ENCODE assay signal across 9 mouse cellular contexts in genomic region chr12:76372881-76373818, GRCm38 (mm10). TPM values are rescaled to one million over a fixed set of nuclear protein-coding genes. Genes with fewer than 3 reads are reported as not detected.
DNase-seq lines count a peak whose midpoint lies in the region; ATAC-seq and TF ChIP-seq lines count a peak whose summit lies in the region.
"Had no signal": no experiment of that assay in that cellular context is flagged by ENCODE, and none has a peak within 500 bp of the region (broad histone marks: within the 10 kb centered on the region; RNA-seq: fewer than 3 reads in every experiment).

No protein-coding gene starts in this region.

- peak; percentile 69; the same call in 1 of the 2 replicates for TF ChIP-seq CTCF in thymus, adult 2 months (IDR thresholded peaks at IDR 0.05; ENCODE audit: borderline replicate concordance, control insufficient read depth, extremely low read depth, insufficient read depth, low read length, poor library complexity)

- H3K4me2 ChIP-seq in heart, embryonic 11.5 days, result peak overlapping the region; percentile 95; the same call in 1 of the 2 replicates
- peak overlapping the region; percentile 89 for H3K4me2 ChIP-seq in liver, embryonic 16.5 days (ENCODE audit: low read depth, low read length)

- no peak for ATAC-seq in heart, embryonic 11.5 days (replicated peaks; ENCODE audit: insufficient number of reproducible peaks, low FRiP score, low TSS enrichment)
- ATAC-seq in liver, embryonic 16.5 days (ENCODE audit: low read depth), result no peak

- H3K9ac ChIP-seq in heart, embryonic 11.5 days (ENCODE audit: low read depth, low read length), result no peak overlapping the region
- H3K9ac ChIP-seq in liver, embryonic 16.5 days (ENCODE audit: low read depth, low read length), result peak overlapping the region; percentile 96

- no peak for TF ChIP-seq POLR2A in thymus, adult 2 months (IDR thresholded peaks at IDR 0.05; ENCODE audit: control insufficient read depth, extremely low read depth, insufficient read depth, low read length, poor library complexity)

- peaks cover 40% of the 10 kb centered on the region for H3K4me1 ChIP-seq in heart, embryonic 11.5 days (ENCODE audit: control insufficient read depth, insufficient read depth, low read length)
- H3K4me1 ChIP-seq in thymus, adult 2 months (replicated peaks; ENCODE audit: control insufficient read depth, insufficient read depth, low read length), result peaks cover 19% of the 10 kb centered on the region
- peaks cover 63% of the 10 kb centered on the region for H3K4me1 ChIP-seq in liver, embryonic 16.5 days (ENCODE audit: control insufficient read depth, low read depth, low read length)

- intact Hi-C loops in left cerebral cortex, postnatal 14 days (cut with DNase I), result no loop called here

- no peak for DNase-seq in heart, adult 18-20 months
- peak; percentile 51 for DNase-seq in thymus, adult 2 months
- no peak for DNase-seq in thymus, adult 18-20 months
- DNase-seq in left cerebral cortex, postnatal 14 days (ENCODE audit: low spot score in 2 of 2), result no peak
- no peak for DNase-seq in right cerebral cortex, postnatal 10 days (ENCODE audit: low spot score in 2 of 2)
- no peak for DNase-seq in ovary, postnatal 36 days (ENCODE audit: low spot score)

- H3K4me3 ChIP-seq in heart, embryonic 11.5 days (ENCODE audit: low read depth, low read length), result no peak overlapping the region; the same call in none of the 2 replicates
- no peak overlapping the region for H3K4me3 ChIP-seq in thymus, adult 2 months (ENCODE audit: control insufficient read depth, insufficient read depth, low read length)
- H3K4me3 ChIP-seq in liver, embryonic 16.5 days (ENCODE audit: low read depth, low read length), result peak overlapping the region; percentile 90

- WGBS in heart, embryonic 11.5 days (ENCODE audit: insufficient replicate concordance), result 76% methylated on average over 5 of the region's 7 CpGs
- WGBS in thymus, adult 2 months, result 68% methylated on average over 6 of the region's 7 CpGs
- 61% methylated on average over 5 of the region's 7 CpGs for WGBS in liver, embryonic 16.5 days (ENCODE audit: insufficient replicate concordance)

- peak overlapping the region; percentile 100; the same call in 1 of the 2 replicates for H3K27ac ChIP-seq in heart, embryonic 11.5 days (ENCODE audit: low read depth, low read length)
- peak overlapping the region; percentile 25; the same call in 1 of the 2 replicates for H3K27ac ChIP-seq in thymus, adult 2 months (ENCODE audit: control insufficient read depth, insufficient read depth, low read length)
- H3K27ac ChIP-seq in liver, embryonic 16.5 days (ENCODE audit: low read length), result peak overlapping the region; percentile 96

- H3K27me3 ChIP-seq in heart, embryonic 11.5 days (ENCODE audit: control insufficient read depth, insufficient read depth, low read length), result no peaks in the 10 kb centered on the region
- H3K27me3 ChIP-seq in thymus, adult 2 months (ENCODE audit: control insufficient read depth, insufficient read depth, low read length), result no peaks in the 10 kb centered on the region
- no peaks in the 10 kb centered on the region for H3K27me3 ChIP-seq in liver, embryonic 16.5 days (ENCODE audit: control insufficient read depth, insufficient read depth, low read depth, low read length)

- no peaks in the 10 kb centered on the region for H3K36me3 ChIP-seq in heart, embryonic 11.5 days (ENCODE audit: control insufficient read depth, insufficient read depth, low read length)
- H3K36me3 ChIP-seq in thymus, adult 2 months (ENCODE audit: control insufficient read depth, insufficient read depth, low read length), result no peaks in the 10 kb centered on the region
- H3K36me3 ChIP-seq in liver, embryonic 16.5 days (ENCODE audit: control insufficient read depth, insufficient read depth), result no peaks in the 10 kb centered on the region

- H3K9me3 ChIP-seq in heart, embryonic 11.5 days (replicated peaks; ENCODE audit: control insufficient read depth, low read length), result no peaks in the 10 kb centered on the region
- no peaks in the 10 kb centered on the region for H3K9me3 ChIP-seq in liver, embryonic 16.5 days (replicated peaks; ENCODE audit: control insufficient read depth, low read length)

RNA-seq across cellular contexts. Expression of gene Zbtb1, which starts 3.1 kb away (rescaled TPM):
- 10.2 and 10.5 TPM in 2 replicates for polyA plus RNA-seq in heart, embryonic 11.5 days (2014; fragmentation: Nextera tagmentation; extraction: Ambion mirVana)
- 1 to 10 TPM; 2.9 to 3.0 TPM for total RNA-seq in heart, adult 18-20 months (2021)
- 7.2 and 8.0 TPM in 2 replicates for polyA plus RNA-seq in thymus, adult 2 months (2012; rRNA removed)
- polyA plus RNA-seq in liver, embryonic 16.5 days (2015; fragmentation: Nextera tagmentation; extraction: Ambion mirVana), result 2.9 and 3.4 TPM in 2 replicates
- 1 to 10 TPM; 4.7 to 4.9 TPM for total RNA-seq in left cerebral cortex, postnatal 14 days (2021)

RNA-seq across cellular contexts. Expression of gene Zbtb25, which starts 3.7 kb away (rescaled TPM):
- 15.3 and 16.3 TPM in 2 replicates for polyA plus RNA-seq in heart, embryonic 11.5 days (2014; fragmentation: Nextera tagmentation; extraction: Ambion mirVana)
- 1 to 10 TPM; 5.2 to 5.8 TPM for total RNA-seq in heart, adult 18-20 months (2021)
- 22.1 and 28.7 TPM in 2 replicates for polyA plus RNA-seq in thymus, adult 2 months (2012; rRNA removed)
- polyA plus RNA-seq in liver, embryonic 16.5 days (2015; fragmentation: Nextera tagmentation; extraction: Ambion mirVana), result 4.1 and 4.8 TPM in 2 replicates
- 10 to 100 TPM; 17.0 to 18.0 TPM for total RNA-seq in left cerebral cortex, postnatal 14 days (2021)

RNA-seq across cellular contexts. Expression of gene Hspa2, which starts 30.8 kb away (rescaled TPM):
- polyA plus RNA-seq in heart, embryonic 11.5 days (2014; fragmentation: Nextera tagmentation; extraction: Ambion mirVana), result 19.5 and 20.6 TPM in 2 replicates
- 1 to 10 TPM; 5.4 to 6.2 TPM for total RNA-seq in heart, adult 18-20 months (2021)
- 5.1 and 6.0 TPM in 2 replicates for polyA plus RNA-seq in thymus, adult 2 months (2012; rRNA removed)
- polyA plus RNA-seq in liver, embryonic 16.5 days (2015; fragmentation: Nextera tagmentation; extraction: Ambion mirVana), result 1.4 and 1.5 TPM in 2 replicates
- total RNA-seq in left cerebral cortex, postnatal 14 days (2021), result 10 to 100 TPM; 62.1 to 68.6 TPM

RNA-seq across cellular contexts. Expression of gene Ppp1r36, which starts 44.2 kb away (rescaled TPM):
- polyA plus RNA-seq in heart, embryonic 11.5 days (2014; fragmentation: Nextera tagmentation; extraction: Ambion mirVana), result 2.8 and 3.7 TPM in 2 replicates
- total RNA-seq in heart, adult 18-20 months (2021), result under 1 TPM in 1 of 2 experiments, not detected in 1; 0.18 TPM
- polyA plus RNA-seq in thymus, adult 2 months (2012; rRNA removed), result not detected in 2 replicates
- polyA plus RNA-seq in liver, embryonic 16.5 days (2015; fragmentation: Nextera tagmentation; extraction: Ambion mirVana), result 0.08 and 0.11 TPM in 2 replicates
- 1 to 10 TPM in 1 of 2 experiments, under 1 TPM in 1; 0.79 to 1.1 TPM for total RNA-seq in left cerebral cortex, postnatal 14 days (2021)
- polyA plus RNA-seq: activated CD4-positive, CD25-positive, alpha-beta regulatory T cell, adult 4 months had no signal

RNA-seq across cellular contexts. Expression of gene Akap5, which starts 48.5 kb away (rescaled TPM):
- polyA plus RNA-seq in heart, embryonic 11.5 days (2014; fragmentation: Nextera tagmentation; extraction: Ambion mirVana), result 8.5 and 8.8 TPM in 2 replicates
- under 1 TPM; 0.46 to 0.52 TPM for total RNA-seq in heart, adult 18-20 months (2021)
- 0.08 and 0.16 TPM in 2 replicates for polyA plus RNA-seq in thymus, adult 2 months (2012; rRNA removed)
- polyA plus RNA-seq in liver, embryonic 16.5 days (2015; fragmentation: Nextera tagmentation; extraction: Ambion mirVana), result 0.16 and 0.21 TPM in 2 replicates
- 100 to 1,000 TPM; 109 to 111 TPM for total RNA-seq in left cerebral cortex, postnatal 14 days (2021)

Comparison
In these comparisons a context has a peak if more than half of its experiments do, and no peak if none do; other contexts are left out.
1. H3K27ac ChIP-seq: peak in every context shown above with its lines; median percentile 100 in heart, embryonic 11.5 days; 96 in liver, embryonic 16.5 days; 25 in thymus, adult 2 months.